Mouse (Mus musculus) intestine, embryonic 14.5 days (tissue): ENCODE data around the gene D3Ertd254e. TPM values are rescaled to one million over a fixed set of nuclear protein-coding genes. Genes with fewer than 3 reads are reported as not detected.

Source experiments
- ATAC-seq: fragments of 200-750 bp; cut with Nextera tagmentation; replicated peaks from 2 replicates; pipeline ENCODE4 v1.8.0; 2017; ENCODE audit warnings: low read depth, moderate number of reproducible peaks, moderate TSS enrichment, moderate library complexity; ENCODE audit not compliant: low FRiP score, low TSS enrichment
- DNase-seq: peaks from one replicate; pipeline ENCODE4 v3.0.0-alpha.2; 2018; ENCODE audit warnings: low spot score
- H3K27ac ChIP-seq: fragments of 300-500 bp; sonication (generic); 2 replicates; pipeline ENCODE4 v1.5.1; 2014; ENCODE audit warnings: low read depth, mild to moderate bottlenecking, control low read depth
- H3K27me3 ChIP-seq: fragments of 300-500 bp; sonication (generic); replicated peaks from 2 replicates; pipeline ENCODE4 v1.6.1; 2014; ENCODE audit warnings: low read length, control low read depth; ENCODE audit not compliant: control insufficient read depth, insufficient read depth
- H3K36me3 ChIP-seq: fragments of 300-500 bp; sonication (generic); 2 replicates; pipeline ENCODE4 v1.6.1; 2014; ENCODE audit warnings: low read length, control low read depth; ENCODE audit not compliant: control insufficient read depth, insufficient read depth
- H3K4me1 ChIP-seq: fragments of 300-500 bp; sonication (generic); replicated peaks from 2 replicates; pipeline ENCODE4 v1.6.1; 2014; ENCODE audit warnings: low read length, control low read depth, mixed read lengths; ENCODE audit not compliant: control insufficient read depth, insufficient read depth
- H3K4me2 ChIP-seq: fragments of 300-500 bp; sonication (generic); 2 replicates; pipeline ENCODE4 v1.6.1; 2014; ENCODE audit warnings: low read length
- H3K4me3 ChIP-seq: fragments of 300-500 bp; sonication (generic); 2 replicates; pipeline ENCODE4 v1.5.1; 2014; ENCODE audit warnings: low read depth, low read length, control low read depth, mixed read lengths
- H3K9ac ChIP-seq: fragments of 300-500 bp; sonication (generic); 2 replicates; pipeline ENCODE4 v1.6.1; 2014; ENCODE audit warnings: mild to moderate bottlenecking, low read length
- H3K9me3 ChIP-seq: fragments of 300-500 bp; sonication (generic); 2 replicates; pipeline ENCODE4 v1.6.1; 2016; ENCODE audit warnings: low read length, control low read depth; ENCODE audit not compliant: control insufficient read depth
- WGBS: fragments of 180-500 bp; shearing (Covaris S2); extraction: QIAGEN DNeasy Blood & Tissue Kit; methylation state at CpG from one replicate; pipeline ENCODE4 v1.1.7; 2014; 5-methylcytosine and 5-hydroxymethylcytosine counted together
- polyA plus RNA-seq: library from polyadenylated mRNA; unstranded; fragments of >200 nt; fragmentation: Nextera tagmentation; extraction: Ambion mirVana; gene quantifications from 2 replicates; pipeline ENCODE4 v1.2.1, GENCODE M21; 2014

Gene D3Ertd254e
- polyA plus RNA-seq, 1 experiment from 2014 or later: 7.8 TPM

DNA sequence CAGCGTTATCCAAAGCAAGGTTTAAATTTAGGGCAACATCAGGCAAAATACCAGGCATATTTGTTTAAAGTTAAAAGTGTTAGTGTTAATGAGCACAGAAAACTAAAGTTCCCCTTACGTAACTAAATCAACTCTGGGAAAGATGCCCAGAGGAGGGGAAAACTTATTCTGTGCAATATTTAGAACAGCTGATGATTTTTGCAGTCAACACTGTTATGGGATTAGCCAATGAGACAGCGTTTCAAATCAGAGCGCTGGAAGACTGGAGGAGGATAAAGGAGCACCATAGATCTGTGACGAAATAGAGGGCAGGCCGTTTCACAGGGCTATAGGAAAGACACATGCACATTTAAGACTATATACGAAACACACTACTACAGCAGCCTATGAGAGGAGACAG, 52.1 kb downstream of the D3Ertd254e start:
- Histone ChIP-seq H3K9ac (no peak overlapping the region), H3K27ac (no peak overlapping the region), H3K9me3 (no peaks in the 10 kb centered on the region), H3K27me3 (no peaks in the 10 kb centered on the region), H3K36me3 (no peaks in the 10 kb centered on the region), H3K4me2 (no peak overlapping the region), H3K4me3 (no peak overlapping the region), H3K4me1 (no peaks in the 10 kb centered on the region)
- DNase-seq: no peak
- WGBS: 79% methylated on average over 7 of the region's 7 CpGs
- no peak for ATAC-seq

- H3K9ac ChIP-seq: no peak overlapping the region
- no peak for ATAC-seq
- 79% methylated on average over 19 of the region's 19 CpGs for WGBS
- DNase-seq: no peak
- no peak overlapping the region for H3K4me3 ChIP-seq
- no peaks in the 10 kb centered on the region for H3K36me3 ChIP-seq
- H3K9me3 ChIP-seq: no peaks in the 10 kb centered on the region
- no peaks in the 10 kb centered on the region for H3K4me1 ChIP-seq
- H3K4me2 ChIP-seq: no peak overlapping the region
- no peak overlapping the region for H3K27ac ChIP-seq
- H3K27me3 ChIP-seq: no peaks in the 10 kb centered on the region
These were observed 56.9 kb downstream of the D3Ertd254e start for GRCm38 (mm10) chr3:36207520-36208264.

DNA sequence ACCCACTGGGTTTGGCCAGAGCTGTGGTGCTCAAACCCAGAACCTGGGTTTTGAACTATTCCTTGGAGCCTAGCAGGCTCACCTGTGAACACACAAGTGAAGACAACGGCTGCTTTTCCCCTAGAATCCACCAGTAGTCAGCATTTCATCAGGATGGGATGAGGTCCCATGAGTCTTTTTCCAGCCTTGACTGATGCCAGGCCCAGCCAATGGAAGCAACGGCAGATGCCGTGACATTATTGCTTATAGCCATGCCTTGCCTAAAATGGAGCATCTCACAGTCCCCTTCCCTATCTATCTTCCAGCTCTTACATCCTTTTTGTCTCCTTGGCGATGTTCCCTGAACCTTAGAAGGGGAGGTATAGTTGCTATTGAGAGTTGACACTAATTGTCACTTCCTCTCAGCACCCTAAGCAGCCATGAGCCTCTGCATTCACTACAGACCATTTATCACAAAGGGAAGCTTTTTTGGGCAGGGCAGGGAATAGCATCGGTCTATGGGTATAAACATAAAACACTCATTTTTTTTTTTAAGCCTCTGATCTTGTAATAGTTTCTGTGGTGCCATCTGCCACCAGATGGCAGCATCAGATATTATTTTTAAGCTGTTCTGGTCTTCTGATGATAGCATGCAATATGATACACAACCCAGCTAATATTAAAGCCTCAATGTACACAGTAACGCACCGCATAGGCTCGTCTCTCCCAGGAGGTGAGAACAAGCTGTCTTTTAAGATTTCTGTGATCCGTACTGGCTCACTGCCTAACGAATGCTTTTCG, 59.1 kb downstream of the D3Ertd254e start:
- H3K9me3 ChIP-seq: no peaks in the 10 kb centered on the region
- WGBS: 55% methylated on average over 11 of the region's 11 CpGs
- no peak overlapping the region for H3K27ac ChIP-seq
- H3K4me1 ChIP-seq: no peaks in the 10 kb centered on the region
- no peaks in the 10 kb centered on the region for H3K27me3 ChIP-seq
- H3K4me2 ChIP-seq: no peak overlapping the region
- DNase-seq (peak; percentile 56), ATAC-seq (no peak)
- H3K9ac ChIP-seq: no peak overlapping the region
- no peak overlapping the region for H3K4me3 ChIP-seq
- H3K36me3 ChIP-seq: no peaks in the 10 kb centered on the region

DNA sequence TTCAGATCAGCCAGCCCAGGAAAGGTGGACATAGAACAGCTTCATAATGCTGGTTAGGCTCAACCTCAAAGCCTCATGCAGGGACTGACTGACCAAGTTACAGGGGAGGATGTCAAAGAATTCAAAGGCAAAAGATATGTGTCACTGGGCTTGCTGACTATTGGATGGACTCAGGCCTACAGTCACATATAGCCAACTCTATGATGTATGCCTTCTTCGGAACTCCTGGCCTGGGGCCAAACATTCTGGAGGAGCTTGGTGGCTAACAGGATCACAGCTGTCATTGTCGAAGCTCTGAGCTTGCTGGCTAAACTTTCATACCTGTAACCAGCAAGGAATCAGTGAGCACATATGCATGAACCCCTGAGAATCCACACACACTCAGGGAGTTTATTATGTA, 60.1 kb downstream of the D3Ertd254e start:
- no peak overlapping the region for H3K4me3 ChIP-seq
- H3K4me2 ChIP-seq: no peak overlapping the region
- ATAC-seq: no peak
- 50% methylated on average over 2 of the region's 2 CpGs for WGBS
- no peaks in the 10 kb centered on the region for H3K36me3 ChIP-seq
- H3K4me1 ChIP-seq: no peaks in the 10 kb centered on the region
- no peaks in the 10 kb centered on the region for H3K27me3 ChIP-seq
- no peaks in the 10 kb centered on the region for H3K9me3 ChIP-seq
- H3K27ac ChIP-seq: no peak overlapping the region
- H3K9ac ChIP-seq: no peak overlapping the region
- no peak for DNase-seq

DNA sequence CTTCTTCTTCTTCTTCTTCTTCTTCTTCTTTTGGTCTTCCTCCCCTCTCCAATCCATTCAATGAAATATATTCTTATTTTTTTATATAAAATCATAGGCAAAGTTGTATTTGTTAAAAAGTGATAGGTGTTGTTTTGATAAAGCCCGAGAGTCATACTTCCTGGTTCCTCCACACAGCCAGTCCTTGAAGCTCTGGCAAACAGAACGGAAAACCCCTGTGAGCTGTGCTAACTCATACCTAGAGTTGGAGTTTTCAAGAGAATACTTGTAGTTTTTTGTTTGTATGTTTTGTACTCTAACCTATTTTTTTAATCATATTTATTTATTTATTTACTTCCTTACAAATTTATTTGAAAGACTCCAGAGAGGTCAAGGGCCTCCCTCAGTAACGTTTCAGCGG, 61.9 kb downstream of the D3Ertd254e start:
- Histone ChIP-seq H3K27me3 (no peaks in the 10 kb centered on the region), H3K36me3 (no peaks in the 10 kb centered on the region), H3K27ac (no peak overlapping the region), H3K4me2 (no peak overlapping the region), H3K4me3 (no peak overlapping the region), H3K9me3 (no peaks in the 10 kb centered on the region), H3K9ac (no peak overlapping the region), H3K4me1 (no peaks in the 10 kb centered on the region)
- no peak for ATAC-seq
- DNase-seq: no peak
- 73% methylated on average over 4 of the region's 4 CpGs for WGBS

Other genes with a start within 250 kb of the D3Ertd254e start
- gene Dcun1d1, start 213.6 kb upstream of the D3Ertd254e start, polyA plus RNA-seq: 79.1 and 86.6 TPM in 2 replicates
- gene Mccc1, start 150.3 kb upstream of the D3Ertd254e start, polyA plus RNA-seq: 29.8 and 31.3 TPM in 2 replicates
- not detected in 2 replicates for gene Ccdc144b, start 97.5 kb upstream of the D3Ertd254e start, polyA plus RNA-seq
- 77.3 and 84.0 TPM in 2 replicates for gene Acad9, start 85.0 kb upstream of the D3Ertd254e start, polyA plus RNA-seq
- gene Qrfpr, start 71.3 kb downstream of the D3Ertd254e start, polyA plus RNA-seq: 0.35 TPM in 1 of 2 replicates, not detected in the other